Mouse (Mus musculus) kidney, adult 2 months (tissue): Measurements from ENCODE around the gene Nfyc. TPM values are rescaled to one million over a fixed set of nuclear protein-coding genes. Genes with fewer than 3 reads are reported as not detected.

ENCODE experiments used
- DNase-seq: peaks from one replicate; pipeline ENCODE4 v3.0.0; 2021
- H3K27ac ChIP-seq: fragments of 200-500 bp; 2 replicates; pipeline ENCODE4 v1.5.1; 2012; ENCODE audit warnings: low read depth, low read length, control low read depth, inconsistent platforms; ENCODE audit not compliant: insufficient read depth
- H3K27me3 ChIP-seq: fragments of 200-500 bp; replicated peaks from 2 replicates; pipeline ENCODE4 v1.6.1; 2012; ENCODE audit warnings: mild to moderate bottlenecking, moderate library complexity, low read length, inconsistent platforms; ENCODE audit not compliant: control insufficient read depth, insufficient read depth
- H3K36me3 ChIP-seq: fragments of 200-500 bp; 2 replicates; pipeline ENCODE4 v1.6.1; 2012; ENCODE audit warnings: mild to moderate bottlenecking, moderate library complexity, low read length, inconsistent platforms; ENCODE audit not compliant: control insufficient read depth, insufficient read depth
- H3K4me1 ChIP-seq: fragments of 200-500 bp; 2 replicates; pipeline ENCODE4 v1.6.1; 2011; ENCODE audit warnings: low read length; ENCODE audit not compliant: control insufficient read depth, insufficient read depth
- H3K4me3 ChIP-seq: fragments of 200-500 bp; 2 replicates; pipeline ENCODE4 v1.5.1; 2011; ENCODE audit warnings: mild to moderate bottlenecking, low read depth, low read length, control low read depth; ENCODE audit not compliant: insufficient read depth
- CTCF ChIP-seq: fragments of 200-500 bp; conservative IDR thresholded peaks from 2 replicates; pipeline ENCODE4 v1.5.1; 2011; ENCODE audit warnings: low read depth, mild to moderate bottlenecking, control low read depth, low read length, moderate library complexity, mixed read lengths; ENCODE audit not compliant: insufficient read depth, insufficient read length
- POLR2A ChIP-seq: fragments of 200-500 bp; IDR thresholded peaks from one replicate; pipeline ENCODE4 v1.6.1; 2011; ENCODE audit warnings: low read depth, low read length, control low read depth
- WGBS: fragments of 180-500 bp; shearing (Covaris S2); methylation state at CpG from one replicate; pipeline ENCODE4 v1.1.7; 2018; 5-methylcytosine and 5-hydroxymethylcytosine counted together
- polyA plus RNA-seq: library from polyadenylated mRNA; depleted of rRNA; stranded (reverse); fragments of >200 nt; gene quantifications from 2 replicates; pipeline ENCODE4 v1.2.3, GENCODE M21; 2012

Nfyc gene
- polyA plus RNA-seq, 1 experiment = 218 TPM

- DNase-seq = no peak
- Histone ChIP-seq H3K27me3 (no peaks in the 10 kb centered on the region), H3K4me1 (peaks cover 5% of the 10 kb centered on the region; the same call in 1 of the 2 replicates), H3K36me3 (no peaks in the 10 kb centered on the region), H3K4me3 (no peak overlapping the region), H3K27ac (no peak overlapping the region)
- TF ChIP-seq POLR2A (no peak), CTCF (no peak)
- WGBS = 68% methylated on average over 6 of the region's 6 CpGs
Observed at GRCm38 (mm10) chr4:120729441-120729840, 101.9 kb downstream of the Nfyc start.

GRCm38 (mm10) chr4:120727842-120728241 is 103.5 kb downstream of the Nfyc start:
- DNase-seq = no peak
- no peak overlapping the region for H3K4me3 ChIP-seq

GRCm38 (mm10) chr4:120726174-120726573 is 105.2 kb downstream of the Nfyc start:
- 67% methylated on average over 4 of the region's 4 CpGs for WGBS
- H3K27ac ChIP-seq = no peak overlapping the region

More at GRCm38 (mm10) chr4:120727842-120728241, 103.5 kb downstream of the Nfyc start:
- 80% methylated on average over 11 of the region's 11 CpGs for WGBS
- Histone ChIP-seq H3K4me1 (peaks cover 5% of the 10 kb centered on the region; the same call in 1 of the 2 replicates), H3K27me3 (no peaks in the 10 kb centered on the region), H3K36me3 (no peaks in the 10 kb centered on the region), H3K27ac (no peak overlapping the region)
- TF ChIP-seq POLR2A = no peak
- no peak for TF ChIP-seq CTCF

GRCm38 (mm10) chr4:120725516-120726090 is 105.8 kb downstream of the Nfyc start:
- DNase-seq = no peak
- no peaks in the 10 kb centered on the region for H3K4me1 ChIP-seq
- H3K36me3 ChIP-seq = no peaks in the 10 kb centered on the region
- TF ChIP-seq CTCF = no peak
- no peak for TF ChIP-seq POLR2A
- 58% methylated on average over 5 of the region's 5 CpGs for WGBS
- H3K27me3 ChIP-seq = no peaks in the 10 kb centered on the region
- H3K27ac ChIP-seq = no peak overlapping the region
- no peak overlapping the region for H3K4me3 ChIP-seq

More at GRCm38 (mm10) chr4:120726174-120726573, 105.2 kb downstream of the Nfyc start:
- TF ChIP-seq POLR2A (no peak), CTCF (no peak)
- Histone ChIP-seq H3K36me3 (no peaks in the 10 kb centered on the region), H3K4me1 (peaks cover under 1% of the 10 kb centered on the region; the same call in 1 of the 2 replicates), H3K27me3 (no peaks in the 10 kb centered on the region), H3K4me3 (no peak overlapping the region)
- peak; percentile 17 for DNase-seq

- H3K27ac ChIP-seq = no peak overlapping the region
- no peaks in the 10 kb centered on the region for H3K27me3 ChIP-seq
- TF ChIP-seq POLR2A (no peak), CTCF (no peak)
- no peaks in the 10 kb centered on the region for H3K36me3 ChIP-seq
- H3K4me1 ChIP-seq = no peaks in the 10 kb centered on the region
- 66% methylated on average over 2 of the region's 2 CpGs for WGBS
- DNase-seq = no peak
- H3K4me3 ChIP-seq = no peak overlapping the region
Observed at GRCm38 (mm10) chr4:120721574-120721973, 109.8 kb downstream of the Nfyc start.

GRCm38 (mm10) chr4:120719152-120719551 is 112.2 kb downstream of the Nfyc start:
- H3K27ac ChIP-seq = no peak overlapping the region
- no peaks in the 10 kb centered on the region for H3K36me3 ChIP-seq
- TF ChIP-seq POLR2A (no peak), CTCF (no peak)
- DNase-seq = no peak
- 38% methylated on average over 5 of the region's 5 CpGs for WGBS
- H3K27me3 ChIP-seq = no peaks in the 10 kb centered on the region
- no peak overlapping the region for H3K4me3 ChIP-seq
- H3K4me1 ChIP-seq = no peaks in the 10 kb centered on the region

GRCm38 (mm10) chr4:120717591-120717990 is 113.8 kb downstream of the Nfyc start:
- no peak for DNase-seq
- TF ChIP-seq POLR2A = no peak
- TF ChIP-seq CTCF = no peak
- 76% methylated on average over 8 of the region's 8 CpGs for WGBS
- no peaks in the 10 kb centered on the region for H3K36me3 ChIP-seq
- H3K27me3 ChIP-seq = no peaks in the 10 kb centered on the region
- H3K4me1 ChIP-seq = no peaks in the 10 kb centered on the region
- no peak overlapping the region for H3K4me3 ChIP-seq
- no peak overlapping the region for H3K27ac ChIP-seq
